Mouse (Mus musculus) left cerebral cortex, adult 2 months (tissue): Measurements from ENCODE around the gene Trarg1. TPM values are rescaled to one million over a fixed set of nuclear protein-coding genes. Genes with fewer than 3 reads are reported as not detected.

ENCODE experiments used
- DNase-seq, 2 experiments: peaks; one replicate each; pipeline ENCODE4 v3.0.0; 2021 to 2022; ENCODE audit warnings: low spot score in 2 of 2, mixed read lengths in 1 of 2; ENCODE audit errors: extremely low spot score in 1 of 2
- H3K27ac ChIP-seq: fragments of 200-600 bp; 2 replicates; pipeline ENCODE4 v1.8.1; 2022
- H3K4me3 ChIP-seq: fragments of 200-600 bp; 2 replicates; pipeline ENCODE4 v1.8.1; 2022
- CTCF ChIP-seq: fragments of 200-600 bp; IDR thresholded peaks from 2 replicates; pipeline ENCODE4 v1.8.1; 2022; ENCODE audit warnings: antibody characterized with exemption, mild to moderate bottlenecking, moderate library complexity
- intact Hi-C: fragments of 180-260 bp; cut with DNase I; formaldehyde crosslinking; loops from one replicate; pipeline ENCODE4 v1.15.1; 2025
- total RNA-seq, 2 experiments: library from RNA; stranded (reverse); gene quantifications; 2 replicates each; pipeline ENCODE4 v1.2.3; 2021

Trarg1 gene
- total RNA-seq, 2 experiments from 2014 or later, result 0.50 to 0.68 TPM

GRCm38 (mm10) chr11:76685604-76686003, 6.0 kb downstream of the Trarg1 start:
- intact Hi-C loops, result no loop called here
- H3K27ac ChIP-seq, result no peak overlapping the region
- no peak for TF ChIP-seq CTCF
- H3K4me3 ChIP-seq, result no peak overlapping the region
- no peak for DNase-seq

GRCm38 (mm10) chr11:76692096-76692495, 12.5 kb downstream of the Trarg1 start:
- no peak overlapping the region for H3K27ac ChIP-seq
- intact Hi-C loops, result no loop called here
- no peak for TF ChIP-seq CTCF
- no peak for DNase-seq
- no peak overlapping the region for H3K4me3 ChIP-seq

- no peak for TF ChIP-seq CTCF
- intact Hi-C loops, result no loop called here
- Histone ChIP-seq H3K27ac (no peak overlapping the region), H3K4me3 (peak overlapping the region; percentile 30)
- DNase-seq, result no peak
Measured at GRCm38 (mm10) chr11:76695810-76696209, 16.2 kb downstream of the Trarg1 start.

- DNase-seq, result no peak
- Histone ChIP-seq H3K27ac (no peak overlapping the region), H3K4me3 (no peak overlapping the region)
- TF ChIP-seq CTCF, result no peak
- intact Hi-C loops, result no loop called here
Measured at GRCm38 (mm10) chr11:76699626-76700025, 20.0 kb downstream of the Trarg1 start.

- Histone ChIP-seq H3K4me3 (no peak overlapping the region), H3K27ac (no peak overlapping the region)
- DNase-seq, result no peak
- TF ChIP-seq CTCF, result no peak
- intact Hi-C loops, result no loop called here
Measured at GRCm38 (mm10) chr11:76707656-76708055, 28.0 kb downstream of the Trarg1 start.

GRCm38 (mm10) chr11:76708066-76708465, 28.5 kb downstream of the Trarg1 start:
- Histone ChIP-seq H3K4me3 (no peak overlapping the region), H3K27ac (no peak overlapping the region)
- intact Hi-C loops, result no loop called here
- TF ChIP-seq CTCF, result no peak
- no peak for DNase-seq

GRCm38 (mm10) chr11:76708881-76709280, 29.3 kb downstream of the Trarg1 start:
- intact Hi-C loops, result no loop called here
- DNase-seq, result no peak
- Histone ChIP-seq H3K27ac (no peak overlapping the region), H3K4me3 (no peak overlapping the region)
- TF ChIP-seq CTCF, result no peak

GRCm38 (mm10) chr11:76709625-76710452, 30.2 kb downstream of the Trarg1 start:
- Histone ChIP-seq H3K27ac (no peak overlapping the region), H3K4me3 (no peak overlapping the region)
- intact Hi-C loops, result no loop called here
- DNase-seq, result no peak
- TF ChIP-seq CTCF, result no peak

- Histone ChIP-seq H3K27ac (no peak overlapping the region), H3K4me3 (no peak overlapping the region)
- no peak for DNase-seq
- intact Hi-C loops, result no loop called here
- no peak for TF ChIP-seq CTCF
Measured at GRCm38 (mm10) chr11:76717000-76717399, 37.4 kb downstream of the Trarg1 start.

GRCm38 (mm10) chr11:76723911-76724310, 44.3 kb downstream of the Trarg1 start:
- TF ChIP-seq CTCF, result no peak
- no peak for DNase-seq
- no peak overlapping the region for H3K4me3 ChIP-seq
- H3K27ac ChIP-seq, result no peak overlapping the region
- intact Hi-C loops, result no loop called here

GRCm38 (mm10) chr11:76728093-76728492, 48.5 kb downstream of the Trarg1 start:
- DNase-seq, result no peak
- H3K4me3 ChIP-seq, result no peak overlapping the region
- intact Hi-C loops, result no loop called here

GRCm38 (mm10) chr11:76730650-76731049, 51.0 kb downstream of the Trarg1 start:
- no peak overlapping the region for H3K4me3 ChIP-seq
- TF ChIP-seq CTCF, result no peak
- DNase-seq, result no peak
- H3K27ac ChIP-seq, result no peak overlapping the region
- intact Hi-C loops, result loop anchor here (10.0 kb wide), 1 partner anchor 216 kb away; no protein-coding TSS in a partner anchor

More at GRCm38 (mm10) chr11:76728093-76728492, 48.5 kb downstream of the Trarg1 start:
- H3K27ac ChIP-seq, result no peak overlapping the region
- no peak for TF ChIP-seq CTCF

GRCm38 (mm10) chr11:76734560-76734959, 55.0 kb downstream of the Trarg1 start:
- H3K27ac ChIP-seq, result no peak overlapping the region
- TF ChIP-seq CTCF, result no peak
- intact Hi-C loops, result loop anchor here (10.0 kb wide), 1 partner anchor 220 kb away; no protein-coding TSS in a partner anchor
- H3K4me3 ChIP-seq, result no peak overlapping the region
- DNase-seq, result no peak
